24 mouse cellular contexts compared by ENCODE assay signal in the genomic region with DNA sequence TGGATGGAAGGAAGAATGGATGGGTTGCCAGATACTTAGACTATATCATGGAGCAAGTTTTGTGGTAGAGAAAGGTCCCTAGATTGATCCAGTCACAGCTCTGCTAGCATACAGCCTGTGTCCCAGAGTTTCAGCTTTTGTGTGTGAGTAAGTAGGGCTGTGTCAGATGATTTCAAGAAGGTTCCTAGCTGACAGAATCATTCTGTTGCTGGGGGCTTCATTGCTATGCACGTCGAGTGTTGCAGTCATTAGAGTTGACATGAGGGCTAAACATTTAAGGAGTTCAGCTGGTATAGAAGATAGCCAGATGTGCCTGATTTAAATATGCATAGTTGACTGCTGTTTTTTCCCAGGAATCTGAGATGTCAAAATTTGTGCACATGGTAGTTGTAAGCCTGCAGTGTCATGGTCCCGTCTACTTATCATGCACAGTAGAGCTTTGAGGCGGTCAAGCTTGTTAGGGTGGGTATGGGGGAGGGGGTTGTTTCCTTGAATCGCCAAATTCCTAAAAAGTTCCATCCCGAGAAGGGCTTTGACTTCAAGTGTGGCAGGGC. TPM values are rescaled to one million over a fixed set of nuclear protein-coding genes. Genes with fewer than 3 reads are reported as not detected.
"Had no signal": no experiment of that assay in that cellular context is flagged by ENCODE, and none has a peak within 500 bp of the region (broad histone marks: within the 10 kb centered on the region; RNA-seq: fewer than 3 reads in every experiment).

No protein-coding gene starts in this region.

- H3K4me3 ChIP-seq: left cerebral cortex, adult 2 months; limb, embryonic 10.5 days; liver, embryonic 15.5 days; lung, embryonic 15.5 days; megakaryocyte, embryonic 14.5 days; midbrain, embryonic 12.5 days; neural tube, embryonic 15.5 days had no signal

- H3K4me1 ChIP-seq: limb, embryonic 10.5 days; liver, embryonic 15.5 days; lung, embryonic 15.5 days; megakaryocyte, embryonic 14.5 days; neural tube, embryonic 15.5 days had no signal

- H3K9ac ChIP-seq: liver, embryonic 15.5 days; lung, embryonic 15.5 days; midbrain, embryonic 12.5 days; neural tube, embryonic 15.5 days had no signal

- H3K4me2 ChIP-seq: liver, embryonic 11.5 days; liver, embryonic 15.5 days; lung, embryonic 15.5 days; midbrain, embryonic 12.5 days; neural tube, embryonic 15.5 days had no signal

- H3K27me3 ChIP-seq: liver, embryonic 15.5 days; lung, embryonic 15.5 days had no signal

- H3K36me3 ChIP-seq: limb, embryonic 10.5 days; liver, embryonic 15.5 days; lung, embryonic 15.5 days; midbrain, embryonic 12.5 days; neural tube, embryonic 15.5 days had no signal

- ATAC-seq: intestine, embryonic 16.5 days had no signal

- DNase-seq: kidney, adult 8-10 months; kidney, postnatal 25 days; right cerebral cortex, adult 18-20 months; right cerebral cortex, postnatal 25 days; thymus, adult 2 months; thymus, postnatal 25 days had no signal

- H3K27ac ChIP-seq: left cerebral cortex, adult 2 months; limb, embryonic 10.5 days; liver, embryonic 15.5 days; lung, embryonic 15.5 days; macrophage; midbrain, embryonic 12.5 days; neural tube, embryonic 15.5 days had no signal

- H3K9me3 ChIP-seq: limb, embryonic 10.5 days; liver, embryonic 15.5 days; lung, embryonic 15.5 days; megakaryocyte, embryonic 14.5 days; midbrain, embryonic 12.5 days; neural tube, embryonic 15.5 days had no signal

RNA-seq across cellular contexts. Expression of gene A230072I06Rik, which starts 18.1 kb away (rescaled TPM):
- total RNA-seq: left cerebral cortex, adult 2 months; left cerebral cortex, postnatal 14 days; midbrain, postnatal 0 days had no signal
- polyA plus RNA-seq: intestine, embryonic 16.5 days; kidney, embryonic 16.5 days; limb, embryonic 10.5 days; limb, embryonic 14.5 days; liver, embryonic 11.5 days; liver, embryonic 15.5 days; lung, embryonic 15.5 days; macrophage; midbrain, postnatal 0 days; neural tube, embryonic 11.5 days; neural tube, embryonic 15.5 days; small intestine, adult 2 months; testis, adult 2 months; thymus, adult 2 months; urinary bladder, adult 2 months had no signal
